Mouse (Mus musculus): Measurements from ENCODE around the gene Acvr1b.

Gene Acvr1b

DNA sequence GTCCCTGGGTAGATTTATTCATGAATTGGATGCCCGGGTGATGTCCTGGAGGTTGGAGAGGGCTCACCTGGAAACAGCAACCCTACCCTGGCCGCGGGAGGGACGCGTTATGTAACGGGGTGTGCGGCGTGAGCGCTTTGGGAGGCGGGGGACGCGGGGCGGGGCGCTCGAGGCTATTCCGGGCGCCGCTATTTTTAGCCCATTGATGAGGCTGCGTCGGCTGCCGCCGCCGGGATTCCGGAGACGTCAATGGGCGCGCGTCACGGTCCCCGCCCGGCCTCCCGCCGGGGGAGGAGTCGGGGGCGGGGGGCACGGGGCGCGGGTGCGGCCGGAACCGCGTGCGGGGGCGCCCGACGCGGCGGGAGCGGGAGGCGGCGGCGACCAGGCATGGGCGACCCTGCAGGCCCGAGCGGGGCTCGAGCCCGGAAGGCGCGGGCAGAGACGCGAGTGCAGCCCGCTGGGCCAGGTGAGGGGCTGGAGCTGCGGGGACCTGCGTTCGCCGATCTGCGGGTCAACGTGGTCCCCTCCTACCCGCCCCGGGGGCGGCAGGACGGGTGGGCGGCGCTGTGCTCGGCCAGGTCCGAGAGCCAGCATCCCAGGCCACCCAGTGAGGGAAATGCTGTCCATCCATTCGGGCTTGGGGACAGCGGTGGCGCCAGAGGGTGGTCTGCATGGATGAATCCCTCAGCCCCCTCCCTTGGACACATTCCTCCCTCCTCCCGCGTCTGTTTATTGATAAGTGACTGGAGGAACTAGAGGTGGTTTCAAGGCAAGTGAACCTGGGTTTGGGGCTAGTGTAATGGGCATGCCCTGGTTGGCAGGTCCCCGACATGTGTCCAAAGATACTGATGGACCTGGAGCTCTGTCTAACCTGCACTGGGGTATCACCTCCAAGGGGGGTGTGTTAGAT, 80.3 kb downstream of the Acvr1b start, which contains the start of gene Nr4a1:
Gene Nr4a1 (plus strand): TSS at position 384 of the 910 bp plus-strand sequence.
- peak; percentile 85 for DNase-seq

GRCm38 (mm10) chr15:101255842-101256462, 82.1 kb downstream of the Acvr1b start:
- DNase-seq: no peak

DNA sequence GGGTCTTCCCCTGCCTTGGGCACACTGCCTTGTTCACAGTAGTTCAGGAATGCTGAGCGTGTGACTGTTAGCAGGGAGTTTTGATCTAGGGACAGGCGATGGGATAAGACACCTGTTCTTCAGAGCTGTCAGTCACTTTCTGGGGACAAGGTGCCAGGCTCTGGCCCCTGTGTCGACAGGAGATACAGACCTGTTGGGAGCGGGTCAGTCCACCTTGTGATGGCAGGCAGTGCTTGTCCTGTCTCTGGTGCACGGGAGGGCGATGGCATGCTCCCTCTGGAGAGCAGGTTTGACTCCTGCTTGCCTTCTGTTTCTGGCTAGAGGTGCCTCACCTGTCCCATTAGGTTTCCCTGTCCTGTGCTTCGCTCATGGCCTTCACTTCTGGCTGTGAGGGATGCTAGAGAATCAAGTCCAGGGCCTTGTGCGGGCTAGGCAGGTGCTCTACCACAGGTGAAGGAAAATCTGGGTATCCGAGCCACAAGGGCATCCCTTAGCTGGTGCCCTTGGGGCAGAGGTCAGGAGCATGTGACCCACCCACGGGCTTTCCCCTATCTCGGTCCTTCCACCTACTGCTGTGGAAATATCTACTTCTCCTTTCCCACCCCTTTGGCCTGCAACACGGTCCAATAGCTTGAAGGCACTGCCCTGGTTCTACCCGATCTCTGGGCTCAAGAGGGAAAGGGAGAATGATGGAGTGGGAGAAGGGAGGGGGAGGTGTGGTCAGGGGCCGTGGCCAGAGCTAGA, 82.8 kb downstream of the Acvr1b start:
- no peak for DNase-seq

DNA sequence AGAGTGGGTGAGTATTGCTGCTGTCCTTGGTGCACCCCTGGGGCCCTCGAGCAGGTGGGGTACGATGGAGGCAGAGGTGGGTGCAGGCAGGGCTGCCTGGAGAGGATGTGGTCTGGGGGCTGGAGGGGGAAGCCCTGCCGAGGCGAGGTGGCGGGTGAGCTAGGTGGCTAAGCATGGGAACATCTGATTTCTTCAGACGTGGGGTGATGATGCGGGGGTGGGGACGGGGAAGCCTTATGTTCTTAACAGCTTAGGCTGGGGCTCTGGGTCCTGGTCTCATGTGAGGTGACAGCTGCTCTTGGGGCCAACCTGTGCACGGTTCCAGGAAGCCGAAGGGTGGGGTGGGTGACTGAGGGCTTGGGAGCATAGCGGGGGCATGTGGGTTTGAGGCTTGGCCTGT, 84.6 kb downstream of the Acvr1b start:
- no peak for DNase-seq

DNA sequence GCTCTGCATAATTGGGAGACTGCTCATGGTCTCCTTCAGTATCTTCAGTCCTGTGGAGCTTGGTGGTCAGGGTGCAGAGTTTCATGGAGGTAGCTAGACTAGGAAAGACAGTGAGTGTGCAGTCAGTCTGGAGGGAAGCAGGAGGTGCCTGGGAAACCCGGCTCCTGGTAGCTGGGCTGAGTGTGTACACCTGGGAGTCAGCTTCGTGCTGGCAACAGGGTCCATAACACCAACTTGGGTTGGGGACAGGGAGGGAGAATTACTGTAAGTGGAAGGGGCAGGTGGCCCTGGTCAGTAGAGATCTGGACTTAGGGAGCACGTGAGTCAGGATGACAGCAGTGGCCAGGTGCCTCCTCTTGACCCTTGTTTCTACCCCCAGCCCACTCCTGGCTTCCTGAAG, 86.1 kb downstream of the Acvr1b start:
- DNase-seq: no peak

DNA sequence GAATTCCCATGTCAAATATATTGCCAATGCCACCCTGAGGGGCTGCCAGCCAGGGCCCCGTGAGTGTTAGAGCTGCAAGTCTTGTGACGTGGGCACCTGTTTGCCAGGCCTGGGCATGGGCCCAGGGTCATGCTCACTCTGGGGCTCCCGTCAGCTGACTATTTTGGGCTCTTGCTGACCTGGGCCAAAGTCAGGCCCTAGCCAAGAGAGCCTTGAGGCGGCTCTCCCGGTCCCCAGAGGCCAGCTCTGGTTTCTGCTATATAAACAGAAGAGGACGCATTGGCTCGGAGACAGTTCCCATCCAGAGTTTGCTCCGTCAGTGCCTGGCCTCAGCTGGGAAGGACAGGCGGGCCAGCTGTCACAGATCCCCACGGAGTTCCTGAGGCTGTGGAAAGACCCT, 86.5 kb downstream of the Acvr1b start:
- peak; percentile 75 for DNase-seq

DNA sequence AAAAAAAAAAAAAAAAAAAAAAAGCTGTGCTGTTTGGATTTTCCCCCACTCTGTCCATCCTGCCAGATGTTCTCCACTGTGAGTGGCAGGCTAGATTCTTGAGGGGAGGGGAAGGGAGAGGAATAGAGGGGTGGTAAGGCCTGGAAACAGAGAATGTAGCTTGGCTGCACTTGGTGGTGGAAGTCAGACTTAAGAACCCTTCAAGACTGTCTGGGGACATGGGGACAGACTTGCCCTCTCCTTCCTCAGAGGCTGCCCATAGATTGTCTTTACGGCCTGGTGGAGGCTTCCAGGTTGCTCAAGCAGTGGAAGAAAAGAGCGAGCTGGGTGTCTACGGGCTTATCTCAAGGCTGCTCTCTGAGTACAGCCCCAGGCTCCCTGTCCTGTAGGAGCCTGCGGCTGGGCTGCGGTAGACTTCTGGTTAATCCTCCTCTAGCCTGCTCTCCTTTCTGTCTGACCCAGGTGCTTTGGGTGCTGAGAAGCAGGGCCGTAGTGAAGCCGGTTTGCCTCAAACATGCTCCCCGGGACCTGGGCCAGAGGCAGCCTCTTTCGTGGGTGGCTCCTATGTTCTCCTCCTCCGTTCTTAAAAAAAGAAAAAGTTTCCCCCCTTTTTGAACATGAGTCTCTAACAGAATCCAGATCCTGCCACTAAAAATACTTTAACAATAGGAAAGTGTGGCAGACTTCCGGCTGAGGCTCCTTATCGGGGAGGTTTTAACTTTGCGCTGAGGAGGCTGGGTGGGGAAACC, 87.2 kb downstream of the Acvr1b start:
- DNase-seq: no peak

- DNase-seq: no peak
These were observed 88.6 kb downstream of the Acvr1b start for GRCm38 (mm10) chr15:101262502-101262901.

Measured in kidney, postnatal 14 days (tissue).